Mouse (Mus musculus): ENCODE measurements at regions not wholly inside any gene's neighbourhood (a gene's known extent, or its start where the extent isn't known, plus 50 kb on each side); places are given as distances from the start of the nearest gene placed in this dataset.

GRCm38 (mm10) chr14:46316521-46316920, 62.7 kb upstream of the Gm15217 start:
- DNase-seq, result no peak

DNA sequence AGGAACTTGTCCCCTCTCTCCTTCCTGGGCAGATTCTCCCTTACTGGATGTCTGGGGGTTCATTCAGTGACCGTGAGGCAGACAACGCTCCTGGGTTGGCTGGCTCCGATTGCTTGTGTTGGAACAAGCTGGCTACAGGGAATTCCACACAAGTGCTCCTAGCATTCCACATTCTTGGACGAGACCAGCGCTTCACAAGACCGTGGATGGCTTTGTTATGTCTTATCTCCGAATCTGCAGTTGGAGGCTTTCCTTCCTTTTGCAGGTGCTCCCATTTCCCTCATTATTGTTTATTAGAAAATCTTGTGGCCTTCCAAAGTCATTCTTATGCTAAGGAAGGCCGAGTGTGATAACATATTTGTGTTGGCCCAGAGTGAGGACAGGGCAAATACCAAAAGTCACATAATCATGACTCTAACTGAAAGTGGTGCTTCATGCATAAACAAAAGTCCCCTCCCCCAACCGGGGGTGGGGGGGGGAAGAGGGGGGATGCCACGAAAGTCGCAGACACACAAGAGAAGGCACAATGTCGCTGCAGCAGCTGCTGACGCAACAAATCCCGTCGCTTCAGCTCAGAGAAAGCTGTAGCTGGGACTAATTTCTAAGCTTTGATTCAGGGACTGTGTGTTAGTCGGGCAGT, 61.7 kb upstream of the Gm15217 start:
- DNase-seq, result no peak

DNA sequence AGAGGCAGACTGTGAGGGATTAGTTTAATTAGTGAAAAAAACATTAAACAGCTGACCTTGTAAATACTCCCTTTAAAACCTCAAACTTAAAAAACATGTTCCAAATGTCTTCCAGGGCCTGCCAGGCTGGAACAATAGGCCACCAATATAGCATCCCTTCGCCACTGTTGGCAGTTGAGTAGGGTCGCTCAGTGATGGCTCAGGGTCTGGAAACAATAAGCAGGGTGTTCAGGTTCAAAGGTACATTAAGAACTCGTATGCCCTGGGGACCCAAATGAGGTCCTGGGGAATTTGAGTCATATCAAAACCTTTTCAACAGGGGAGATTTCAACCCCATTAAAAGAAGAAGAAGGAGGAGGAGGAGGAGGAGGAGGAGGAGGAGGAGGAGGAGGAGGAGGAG, 51.1 kb upstream of the Gm15217 start:
- no peak for DNase-seq
